Mouse (Mus musculus): ENCODE data around the gene Olfr186. TPM values are rescaled to one million over a fixed set of nuclear protein-coding genes. Genes with fewer than 3 reads are reported as not detected.

Olfr186 gene
- polyA plus RNA-seq, 1 experiment from 2014 or later = 0.13 TPM

Other genes starting within 250 kb of the Olfr186 start
- gene Olfr173, start 230.0 kb downstream of the Olfr186 start, polyA plus RNA-seq (2015; fragmentation: Nextera tagmentation; extraction: Ambion mirVana) = not detected in 2 replicates
- gene Olfr175-ps1, start 203.5 kb downstream of the Olfr186 start, polyA plus RNA-seq (2015; fragmentation: Nextera tagmentation; extraction: Ambion mirVana) = not detected in 2 replicates
- not detected in 2 replicates for gene Olfr177, start 155.5 kb downstream of the Olfr186 start, polyA plus RNA-seq (2015; fragmentation: Nextera tagmentation; extraction: Ambion mirVana)
- not detected in 2 replicates for gene Olfr178, start 138.2 kb downstream of the Olfr186 start, polyA plus RNA-seq (2015; fragmentation: Nextera tagmentation; extraction: Ambion mirVana)
- not detected in 2 replicates for gene Olfr181, start 101.5 kb downstream of the Olfr186 start, polyA plus RNA-seq (2015; fragmentation: Nextera tagmentation; extraction: Ambion mirVana)
- not detected in 2 replicates for gene Olfr180, start 100.9 kb downstream of the Olfr186 start, polyA plus RNA-seq (2015; fragmentation: Nextera tagmentation; extraction: Ambion mirVana)
- gene Olfr183, start 34.9 kb downstream of the Olfr186 start, polyA plus RNA-seq (2015; fragmentation: Nextera tagmentation; extraction: Ambion mirVana) = not detected in 2 replicates
- gene Olfr187, start 9.5 kb upstream of the Olfr186 start, polyA plus RNA-seq (2015; fragmentation: Nextera tagmentation; extraction: Ambion mirVana) = 0.10 TPM in 1 of 2 replicates, not detected in the other
- gene Olfr190, start 47.7 kb upstream of the Olfr186 start, polyA plus RNA-seq (2015; fragmentation: Nextera tagmentation; extraction: Ambion mirVana) = not detected in 2 replicates
- not detected in 2 replicates for gene Olfr191, start 59.5 kb upstream of the Olfr186 start, polyA plus RNA-seq (2015; fragmentation: Nextera tagmentation; extraction: Ambion mirVana)
- gene Olfr193, start 81.6 kb upstream of the Olfr186 start, polyA plus RNA-seq (2015; fragmentation: Nextera tagmentation; extraction: Ambion mirVana) = not detected in 2 replicates
- gene Olfr194, start 90.8 kb upstream of the Olfr186 start, polyA plus RNA-seq (2015; fragmentation: Nextera tagmentation; extraction: Ambion mirVana) = not detected in 2 replicates
- gene Olfr195, start 116.8 kb upstream of the Olfr186 start, polyA plus RNA-seq (2015; fragmentation: Nextera tagmentation; extraction: Ambion mirVana) = not detected in 2 replicates
- gene Olfr196, start 140.2 kb upstream of the Olfr186 start, polyA plus RNA-seq (2015; fragmentation: Nextera tagmentation; extraction: Ambion mirVana) = not detected in 2 replicates
- not detected in 2 replicates for gene Olfr198, start 173.2 kb upstream of the Olfr186 start, polyA plus RNA-seq (2015; fragmentation: Nextera tagmentation; extraction: Ambion mirVana)
- gene Olfr199, start 189.5 kb upstream of the Olfr186 start, polyA plus RNA-seq (2015; fragmentation: Nextera tagmentation; extraction: Ambion mirVana) = not detected in 2 replicates
- not detected in 2 replicates for gene Olfr201, start 242.3 kb upstream of the Olfr186 start, polyA plus RNA-seq (2015; fragmentation: Nextera tagmentation; extraction: Ambion mirVana)

Data from stomach, embryonic 15.5 days (tissue).